Mouse (Mus musculus): ENCODE results near the gene Gm5447. TPM values are rescaled to one million over a fixed set of nuclear protein-coding genes. Genes with fewer than 3 reads are reported as not detected.

The Gm5447 gene
- polyA plus RNA-seq (2017; shearing (Covaris generic)) = not detected

GRCm38 (mm10) chr13:30973501-30974246 lies at the start of gene Gm5447, which contains the start of gene Exoc2:
Gm5447 (plus strand) TSS chr13:30974204.
Exoc2 (minus strand) TSS chr13:30974093.

GRCm38 (mm10) chr13:30947540-30947939 lies 26.5 kb upstream of the Gm5447 start, which contains the start of gene Hus1b:
Hus1b (minus strand) TSS chr13:30947759.

Other genes with a start within 250 kb of the Gm5447 start
- 11.1 TPM for gene Irf4, start 225.0 kb upstream of the Gm5447 start, polyA plus RNA-seq (2017; shearing (Covaris generic))
- gene Hus1b, start 26.4 kb upstream of the Gm5447 start, polyA plus RNA-seq (2017; shearing (Covaris generic)) = not detected
- 60.4 TPM for gene Exoc2, start 111 bp upstream of the Gm5447 start, polyA plus RNA-seq (2017; shearing (Covaris generic))